Mouse (Mus musculus) heart, adult 10 weeks (tissue): ENCODE measurements around the gene Pelo. TPM values are rescaled to one million over a fixed set of nuclear protein-coding genes. Genes with fewer than 3 reads are reported as not detected.

Experiments
- polyA plus RNA-seq: library from polyadenylated mRNA; stranded (reverse); fragments of 350-450 nt; fragmentation: Illumina TruSeq; extraction: RNeasy Lipid Tissue Mini Kit (QIAGEN cat#74804); gene quantifications from one replicate; pipeline ENCODE4 v1.2.3, GENCODE M21; 2014; ENCODE audit warnings: low read depth, low replicate concordance

Gene Pelo
- 17.5 TPM for polyA plus RNA-seq

GRCm38 (mm10) chr13:115090069-115090976 is at the start of gene Pelo:
Pelo (minus strand) TSS chr13:115090186.

GRCm38 (mm10) chr13:115101355-115102191 is 11.6 kb upstream of the Pelo start, which contains the start of the genes Gm49395 and Itga1:
Gm49395 (minus strand) TSS chr13:115101921.
Itga1 (minus strand) TSS chr13:115101964.

Other genes with a start within 250 kb of the Pelo start
- gene Itga2, start 158.1 kb downstream of the Pelo start, polyA plus RNA-seq = 0.18 TPM
- gene Gm49395, start 11.7 kb upstream of the Pelo start, polyA plus RNA-seq = not detected
- 15.4 TPM for gene Itga1, start 11.8 kb upstream of the Pelo start, polyA plus RNA-seq